Mouse (Mus musculus) brain, embryonic 14.5 days (tissue): ENCODE measurements around the gene Gnaq.

ENCODE experiments used
- CTCF ChIP-seq: fragments of 200-500 bp; IDR thresholded peaks from 2 replicates; pipeline ENCODE4 v1.5.1; 2012; ENCODE audit warnings: inconsistent platforms, mild to moderate bottlenecking, moderate library complexity, borderline replicate concordance; ENCODE audit not compliant: insufficient read depth, insufficient read length; ENCODE audit errors: extremely low read depth
- POLR2A ChIP-seq: fragments of 200-500 bp; IDR thresholded peaks from 2 replicates; pipeline ENCODE4 v1.6.1; 2012; ENCODE audit warnings: mild to moderate bottlenecking, inconsistent platforms, borderline replicate concordance; ENCODE audit not compliant: poor library complexity, insufficient read depth, insufficient read length, severe bottlenecking; ENCODE audit errors: extremely low read depth

DNA sequence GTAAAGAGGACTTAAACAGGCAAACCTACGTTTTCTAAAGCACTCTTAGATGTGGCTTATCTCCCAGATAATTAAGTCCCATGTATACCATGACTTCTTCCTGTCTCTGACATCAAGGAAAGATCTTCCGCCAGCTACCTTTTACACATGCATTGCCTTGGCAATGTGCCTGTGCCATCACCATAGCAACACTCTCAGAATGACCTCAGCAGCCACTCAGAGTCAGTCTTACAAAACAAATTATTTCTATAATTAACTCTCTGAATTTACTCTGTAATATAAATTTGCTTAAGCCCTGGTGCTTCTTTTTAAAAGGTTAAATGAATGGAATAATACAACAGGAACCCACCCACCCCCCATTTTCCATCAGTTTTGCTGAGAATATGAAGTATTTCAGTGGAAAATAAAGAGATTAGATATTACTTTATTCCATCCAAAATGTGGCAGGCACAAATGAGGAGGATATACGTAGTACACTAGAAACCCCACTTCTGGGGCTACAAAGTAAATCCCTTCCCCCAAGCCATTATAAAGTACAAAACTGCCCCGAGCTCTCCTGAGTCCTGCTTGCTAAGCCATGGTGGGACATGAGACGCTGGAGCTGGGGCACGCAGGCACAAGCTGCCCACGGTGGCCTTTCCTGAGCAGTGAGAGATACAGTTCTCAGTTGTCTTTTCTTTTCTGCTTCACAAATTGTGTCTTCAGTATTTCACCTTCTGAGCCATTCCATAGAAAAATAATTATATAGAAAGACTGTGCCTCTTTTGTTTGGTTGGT is 195.6 kb downstream of the Gnaq start:
- no peak for TF ChIP-seq CTCF
- TF ChIP-seq POLR2A, result no peak
